Mouse (Mus musculus) embryonic facial prominence, embryonic 12.5 days (tissue): ENCODE results near the gene Cntnap1. TPM values are rescaled to one million over a fixed set of nuclear protein-coding genes. Genes with fewer than 3 reads are reported as not detected.
A peak's percentile ranks its signal among the peaks of the same experiment; 100 is the strongest.

Experiments used
- ATAC-seq: fragments of 200-750 bp; cut with Nextera tagmentation; 2 replicates; pipeline ENCODE4 v1.8.0; 2017; ENCODE audit not compliant: insufficient number of reproducible peaks, insufficient read depth, low FRiP score, low TSS enrichment
- H3K27ac ChIP-seq: fragments of 300-500 bp; sonication (generic); 2 replicates; pipeline ENCODE4 v1.5.1; 2016; ENCODE audit warnings: mild to moderate bottlenecking
- H3K27me3 ChIP-seq: fragments of 300-500 bp; sonication (generic); 2 replicates; pipeline ENCODE4 v1.6.1; 2016; ENCODE audit warnings: mild to moderate bottlenecking, moderate library complexity
- H3K36me3 ChIP-seq: fragments of 300-500 bp; sonication (generic); 2 replicates; pipeline ENCODE4 v1.6.1; 2016; ENCODE audit warnings: mild to moderate bottlenecking
- H3K4me1 ChIP-seq: fragments of 300-500 bp; sonication (generic); 2 replicates; pipeline ENCODE4 v1.6.1; 2016
- H3K4me2 ChIP-seq: fragments of 300-500 bp; sonication (generic); replicated peaks from 2 replicates; pipeline ENCODE4 v1.6.1; 2016; ENCODE audit warnings: mild to moderate bottlenecking, moderate library complexity
- H3K4me3 ChIP-seq: fragments of 300-500 bp; sonication (generic); 2 replicates; pipeline ENCODE4 v1.5.1; 2016; ENCODE audit warnings: mild to moderate bottlenecking
- H3K9ac ChIP-seq: fragments of 300-500 bp; sonication (generic); 2 replicates; pipeline ENCODE4 v1.6.1; 2016; ENCODE audit warnings: mild to moderate bottlenecking, moderate library complexity
- H3K9me3 ChIP-seq: fragments of 300-500 bp; sonication (generic); 2 replicates; pipeline ENCODE4 v1.6.1; 2016; ENCODE audit warnings: mild to moderate bottlenecking, moderate library complexity
- WGBS: fragments of 180-500 bp; shearing (Covaris S2); methylation state at CpG from one replicate; pipeline ENCODE4 v1.1.7; 2016; 5-methylcytosine and 5-hydroxymethylcytosine counted together
- polyA plus RNA-seq: library from polyadenylated mRNA; unstranded; fragments of >200 nt; fragmentation: Nextera tagmentation; extraction: Ambion mirVana; gene quantifications from 2 replicates; pipeline ENCODE4 v1.2.1, GENCODE M21; 2016

The Cntnap1 gene
- polyA plus RNA-seq, 1 experiment from 2014 or later = 0.60 TPM

GRCm38 (mm10) chr11:101173631-101174388 lies 3.5 kb downstream of the Cntnap1 start:
- ATAC-seq = peak; percentile 37; the same call in 1 of the 2 replicates
- Histone ChIP-seq H3K4me1 (peaks cover 60% of the 10 kb centered on the region), H3K27ac (peak overlapping the region; percentile 26; the same call in 1 of the 2 replicates), H3K9ac (peak overlapping the region; percentile 30; the same call in 1 of the 2 replicates), H3K4me3 (peak overlapping the region; percentile 30), H3K4me2 (peak overlapping the region; percentile 68), H3K36me3 (no peaks in the 10 kb centered on the region), H3K27me3 (peaks cover 79% of the 10 kb centered on the region), H3K9me3 (no peaks in the 10 kb centered on the region)
- under 1% methylated on average over 61 of the region's 61 CpGs for WGBS

- ATAC-seq = no peak
- Histone ChIP-seq H3K27ac (0 out of 2 replicates have a peak overlapping the region, but pooled peaks have one; percentile 26), H3K4me1 (peaks cover 57% of the 10 kb centered on the region), H3K9ac (peak overlapping the region; percentile 30; the same call in 1 of the 2 replicates), H3K4me2 (peak overlapping the region; percentile 68), H3K4me3 (peak overlapping the region; percentile 30), H3K36me3 (no peaks in the 10 kb centered on the region), H3K27me3 (peaks cover 79% of the 10 kb centered on the region), H3K9me3 (no peaks in the 10 kb centered on the region)
- WGBS = 30% methylated on average over 9 of the region's 9 CpGs
Observed at GRCm38 (mm10) chr11:101174389-101174745, 4.0 kb downstream of the Cntnap1 start.

- ATAC-seq = no peak
- 21% methylated on average over 14 of the region's 14 CpGs for WGBS
Observed at GRCm38 (mm10) chr11:101174851-101175628, 4.7 kb downstream of the Cntnap1 start, which contains the start of gene Ccr10. TSS of gene Ccr10 (minus strand) at chr11:101175443.

GRCm38 (mm10) chr11:101175636-101176116 lies 5.4 kb downstream of the Cntnap1 start:
- H3K27ac ChIP-seq = no peak overlapping the region
- peak overlapping the region; percentile 29 for H3K4me3 ChIP-seq
- no peak overlapping the region for H3K9ac ChIP-seq
- ATAC-seq = no peak
- no peaks in the 10 kb centered on the region for H3K9me3 ChIP-seq
- peaks cover 74% of the 10 kb centered on the region for H3K27me3 ChIP-seq
- peaks cover 43% of the 10 kb centered on the region for H3K4me1 ChIP-seq
- H3K36me3 ChIP-seq = no peaks in the 10 kb centered on the region
- peak overlapping the region; percentile 48 for H3K4me2 ChIP-seq
- whole genome bisulfite sequencing = 12% methylated on average over 11 of the region's 11 CpGs

More at GRCm38 (mm10) chr11:101174851-101175628, 4.7 kb downstream of the Cntnap1 start, which contains the start of gene Ccr10:
- H3K4me2 ChIP-seq = peak within 1 kb of the TSS; percentile 68
- H3K4me1 ChIP-seq = peaks cover 50% of the 10 kb centered on the region
- no peaks in the 10 kb centered on the region for H3K9me3 ChIP-seq
- no peak within 1 kb of the TSS; the same call in 1 of the 2 replicates for H3K9ac ChIP-seq
- peaks cover 77% of the 10 kb centered on the region for H3K27me3 ChIP-seq
- peak within 1 kb of the TSS; percentile 30 for H3K4me3 ChIP-seq
- no peaks in the 10 kb centered on the region for H3K36me3 ChIP-seq
- H3K27ac ChIP-seq = no peak within 1 kb of the TSS

GRCm38 (mm10) chr11:101176117-101176691 lies 5.9 kb downstream of the Cntnap1 start:
- Histone ChIP-seq H3K27me3 (peaks cover 73% of the 10 kb centered on the region), H3K4me3 (peak overlapping the region; percentile 29), H3K36me3 (no peaks in the 10 kb centered on the region), H3K9ac (no peak overlapping the region), H3K9me3 (no peaks in the 10 kb centered on the region), H3K4me1 (peaks cover 42% of the 10 kb centered on the region), H3K4me2 (peak overlapping the region; percentile 48), H3K27ac (no peak overlapping the region)
- ATAC-seq = no peak
- WGBS = under 1% methylated on average over 25 of the region's 25 CpGs

- Histone ChIP-seq H3K27me3 (peaks cover 73% of the 10 kb centered on the region), H3K4me1 (peaks cover 39% of the 10 kb centered on the region), H3K4me2 (peak overlapping the region; percentile 48; the same call in 1 of the 2 replicates), H3K27ac (no peak overlapping the region), H3K9ac (no peak overlapping the region), H3K36me3 (no peaks in the 10 kb centered on the region), H3K4me3 (no peak overlapping the region), H3K9me3 (no peaks in the 10 kb centered on the region)
- ATAC-seq = no peak
- 23% methylated on average over 22 of the region's 22 CpGs for WGBS
Observed at GRCm38 (mm10) chr11:101176933-101177773, 6.8 kb downstream of the Cntnap1 start.

DNA sequence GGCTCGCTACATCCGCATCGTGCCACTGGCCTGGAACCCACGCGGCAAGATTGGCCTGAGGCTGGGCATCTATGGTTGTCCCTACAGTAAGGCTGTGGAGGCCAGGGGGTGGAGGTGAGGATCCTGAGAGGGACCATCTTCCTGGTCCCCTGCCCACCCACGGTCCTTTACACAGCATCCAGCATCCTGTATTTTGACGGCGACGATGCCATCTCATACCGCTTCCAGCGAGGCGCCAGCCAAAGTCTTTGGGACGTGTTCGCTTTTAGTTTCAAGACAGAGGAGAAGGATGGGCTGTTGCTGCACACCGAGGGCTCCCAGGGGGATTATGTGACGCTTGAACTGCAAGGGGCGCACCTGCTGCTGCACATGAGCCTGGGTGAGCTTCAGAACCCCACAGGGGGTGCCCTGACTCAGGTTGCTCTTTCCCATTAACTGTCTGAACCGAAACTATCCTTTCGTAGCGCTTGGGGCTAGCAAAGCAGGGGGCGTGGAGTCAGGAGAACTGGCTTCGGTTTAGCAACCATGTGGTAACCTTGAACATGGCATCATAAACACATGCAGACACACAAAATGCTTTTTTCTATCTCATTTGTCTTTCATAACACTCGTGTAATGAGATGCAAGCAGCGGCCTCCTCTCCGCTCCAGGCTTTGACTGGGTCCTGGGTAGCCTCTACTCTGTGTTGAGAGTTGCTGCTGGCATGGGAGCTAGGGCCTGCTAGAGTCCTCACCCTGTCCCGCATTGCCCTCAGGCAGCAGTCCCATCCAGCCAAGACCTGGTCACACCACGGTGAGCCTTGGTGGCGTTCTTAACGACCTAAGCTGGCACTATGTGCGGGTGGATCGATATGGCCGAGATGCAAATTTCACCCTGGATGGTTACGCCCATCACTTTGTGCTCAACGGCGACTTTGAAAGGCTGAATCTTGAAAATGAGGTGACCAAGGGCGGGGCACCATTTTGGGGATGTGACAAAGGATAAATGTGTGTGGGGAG lies 8.0 kb downstream of the Cntnap1 start:
- Histone ChIP-seq H3K27ac (no peak overlapping the region), H3K27me3 (peaks cover 67% of the 10 kb centered on the region), H3K9ac (no peak overlapping the region), H3K4me2 (no peak overlapping the region), H3K36me3 (no peaks in the 10 kb centered on the region), H3K4me1 (peaks cover 30% of the 10 kb centered on the region), H3K4me3 (no peak overlapping the region), H3K9me3 (no peaks in the 10 kb centered on the region)
- WGBS = 49% methylated on average over 36 of the region's 36 CpGs
- ATAC-seq = no peak

DNA sequence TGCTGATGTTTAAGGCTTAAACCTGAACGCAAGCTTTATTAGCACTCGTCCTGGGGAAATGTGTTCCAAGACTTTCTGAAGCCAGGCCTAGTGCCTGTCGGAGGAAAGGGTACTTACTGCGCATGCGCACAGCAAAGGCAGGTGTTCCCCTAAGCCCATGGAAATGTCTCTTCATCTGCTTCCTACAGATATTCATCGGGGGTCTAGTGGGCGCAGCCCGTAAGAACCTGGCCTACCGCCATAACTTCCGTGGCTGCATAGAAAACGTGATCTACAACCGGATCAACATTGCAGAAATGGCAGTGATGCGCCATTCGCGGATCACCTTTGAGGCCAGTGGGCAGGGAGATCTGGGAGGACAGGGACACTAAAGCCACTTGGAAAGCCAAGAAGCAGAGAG lies 9.0 kb downstream of the Cntnap1 start:
- no peaks in the 10 kb centered on the region for H3K36me3 ChIP-seq
- no peak overlapping the region for H3K4me3 ChIP-seq
- no peak overlapping the region for H3K27ac ChIP-seq
- 84% methylated on average over 15 of the region's 15 CpGs for WGBS
- H3K9ac ChIP-seq = no peak overlapping the region
- H3K9me3 ChIP-seq = no peaks in the 10 kb centered on the region
- no peak overlapping the region for H3K4me2 ChIP-seq
- H3K4me1 ChIP-seq = peaks cover 20% of the 10 kb centered on the region
- no peak for ATAC-seq
- peaks cover 61% of the 10 kb centered on the region for H3K27me3 ChIP-seq

- peaks cover 52% of the 10 kb centered on the region for H3K27me3 ChIP-seq
- H3K36me3 ChIP-seq = no peaks in the 10 kb centered on the region
- H3K27ac ChIP-seq = no peak overlapping the region
- peaks cover 15% of the 10 kb centered on the region; the same call in 1 of the 2 replicates for H3K4me1 ChIP-seq
- H3K4me2 ChIP-seq = no peak overlapping the region
- H3K9ac ChIP-seq = no peak overlapping the region
- no peaks in the 10 kb centered on the region for H3K9me3 ChIP-seq
- WGBS = 63% methylated on average over 17 of the region's 17 CpGs
- no peak for ATAC-seq
- H3K4me3 ChIP-seq = no peak overlapping the region
Observed at GRCm38 (mm10) chr11:101180261-101180660, 9.9 kb downstream of the Cntnap1 start.
